ENCODE assay signal across 9 mouse cellular contexts in the genomic region with DNA sequence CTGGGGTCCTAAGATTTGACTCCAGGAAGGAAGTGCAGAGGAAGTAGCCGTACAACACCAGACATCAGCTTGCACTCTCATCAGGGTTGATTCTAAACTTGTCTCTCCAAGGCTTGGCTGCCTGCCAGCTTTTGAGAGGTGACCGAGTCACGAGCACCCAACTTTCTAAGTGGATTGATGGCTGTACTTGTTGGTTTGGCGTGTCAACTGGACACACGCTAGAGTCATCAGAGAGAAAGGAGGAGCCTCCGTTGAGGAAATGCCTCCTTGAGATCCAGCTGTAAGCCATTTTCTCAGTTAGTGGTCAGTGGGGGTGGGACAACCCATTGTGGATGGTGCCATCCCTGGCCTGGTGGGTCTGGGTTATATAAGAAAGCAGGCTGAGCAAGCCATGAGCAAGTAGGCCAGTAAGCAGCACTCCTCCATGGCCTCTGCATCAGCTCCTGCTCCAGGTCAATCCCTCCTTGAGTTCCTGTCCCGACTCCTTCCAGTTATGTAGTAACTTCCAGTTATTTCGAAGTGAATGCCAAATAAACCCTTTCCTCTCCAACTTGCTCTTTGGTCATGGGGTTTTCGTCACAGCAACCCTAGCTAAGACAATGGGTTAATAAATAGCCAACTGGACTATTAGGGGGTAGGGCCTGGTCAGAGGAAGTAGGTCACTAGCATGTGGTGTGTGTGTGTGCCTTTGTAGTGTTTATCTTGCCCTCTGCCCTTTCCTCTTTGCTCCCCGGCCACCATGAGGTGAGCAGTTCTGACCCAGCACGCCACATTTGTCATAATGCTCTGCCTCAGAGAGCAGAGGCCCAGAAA. TPM values are rescaled to one million over a fixed set of nuclear protein-coding genes. Genes with fewer than 3 reads are reported as not detected.
DNase-seq lines count a peak whose midpoint lies in the region; ATAC-seq and TF ChIP-seq lines count a peak whose summit lies in the region.
"Had no signal": no experiment of that assay in that cellular context is flagged by ENCODE, and none has a peak within 500 bp of the region (broad histone marks: within the 10 kb centered on the region; RNA-seq: fewer than 3 reads in every experiment).

No protein-coding gene starts in this region.

- H3K27ac ChIP-seq in intestine, embryonic 15.5 days, result peak overlapping the region; percentile 56
- no peak overlapping the region for H3K27ac ChIP-seq in liver, embryonic 14.5 days
- no peak overlapping the region for H3K27ac ChIP-seq in midbrain, embryonic 13.5 days
- H3K27ac ChIP-seq in forebrain, postnatal 0 days (ENCODE audit: low read depth, low read length), result no peak overlapping the region
- H3K27ac ChIP-seq: neural tube, embryonic 15.5 days had no signal

- DNase-seq in cerebellum, postnatal 10 days, result peak; percentile 43 to 45
- no peak for DNase-seq in cerebellum, postnatal 4 days (ENCODE audit: low spot score in 2 of 2)
- DNase-seq in MN1 (ENCODE audit: low spot score), result peak; percentile 48
- DNase-seq in liver, embryonic 14.5 days (ENCODE audit: low read depth in 3 of 3, low spot score in 3 of 3), result peak in 1 of 3 experiments; percentile 31
- no peak for DNase-seq in forebrain, postnatal 0 days

- no peaks in the 10 kb centered on the region for H3K27me3 ChIP-seq in intestine, embryonic 15.5 days (replicated peaks)
- H3K27me3 ChIP-seq in liver, embryonic 14.5 days (ENCODE audit: control insufficient read depth, insufficient read depth, low read length), result no peaks in the 10 kb centered on the region
- H3K27me3 ChIP-seq in midbrain, embryonic 13.5 days, result no peaks in the 10 kb centered on the region
- no peaks in the 10 kb centered on the region for H3K27me3 ChIP-seq in forebrain, postnatal 0 days (ENCODE audit: insufficient read depth, low read length)
- H3K27me3 ChIP-seq: neural tube, embryonic 15.5 days had no signal

- H3K9me3 ChIP-seq in intestine, embryonic 15.5 days, result no peaks in the 10 kb centered on the region
- H3K9me3 ChIP-seq in liver, embryonic 14.5 days (ENCODE audit: control insufficient read depth, low read length), result no peaks in the 10 kb centered on the region
- H3K9me3 ChIP-seq in midbrain, embryonic 13.5 days, result no peaks in the 10 kb centered on the region
- no peaks in the 10 kb centered on the region for H3K9me3 ChIP-seq in forebrain, postnatal 0 days (ENCODE audit: low read length)
- H3K9me3 ChIP-seq: neural tube, embryonic 15.5 days had no signal

- peak; percentile 66 for ATAC-seq in intestine, embryonic 15.5 days
- ATAC-seq in liver, embryonic 14.5 days (ENCODE audit: insufficient read depth), result peak; percentile 76
- no peak for ATAC-seq in midbrain, embryonic 13.5 days
- no peak for ATAC-seq in forebrain, postnatal 0 days
- ATAC-seq in megakaryocyte-erythroid progenitor cell, adult 5-6 weeks (replicated peaks; ENCODE audit: low FRiP score, low TSS enrichment, poor library complexity, severe bottlenecking), result no peak

- H3K4me3 ChIP-seq in intestine, embryonic 15.5 days (replicated peaks), result no peak overlapping the region
- no peak overlapping the region for H3K4me3 ChIP-seq in liver, embryonic 14.5 days (ENCODE audit: insufficient read depth in 1 of 2, low read depth in 2 of 2, low read length in 2 of 2)
- H3K4me3 ChIP-seq in midbrain, embryonic 13.5 days (replicated peaks), result no peak overlapping the region
- no peak overlapping the region for H3K4me3 ChIP-seq in forebrain, postnatal 0 days (ENCODE audit: low read depth, low read length)
- H3K4me3 ChIP-seq: neural tube, embryonic 15.5 days had no signal

- no peak for TF ChIP-seq EP300 in liver, embryonic 14.5 days (IDR thresholded peaks at IDR 0.05; ENCODE audit: low read depth)

- no peak overlapping the region for H3K4me2 ChIP-seq in intestine, embryonic 15.5 days (replicated peaks)
- H3K4me2 ChIP-seq in liver, embryonic 14.5 days (ENCODE audit: low read depth), result no peak overlapping the region
- no peak overlapping the region for H3K4me2 ChIP-seq in midbrain, embryonic 13.5 days (replicated peaks)
- H3K4me2 ChIP-seq in forebrain, postnatal 0 days (ENCODE audit: low read depth), result no peak overlapping the region
- H3K4me2 ChIP-seq: neural tube, embryonic 15.5 days had no signal

- no peak overlapping the region for H3K9ac ChIP-seq in intestine, embryonic 15.5 days
- no peak overlapping the region for H3K9ac ChIP-seq in liver, embryonic 14.5 days (replicated peaks)
- H3K9ac ChIP-seq in midbrain, embryonic 13.5 days (replicated peaks), result no peak overlapping the region
- no peak overlapping the region for H3K9ac ChIP-seq in forebrain, postnatal 0 days
- H3K9ac ChIP-seq: neural tube, embryonic 15.5 days had no signal

- H3K4me1 ChIP-seq in intestine, embryonic 15.5 days (replicated peaks), result peaks cover 24% of the 10 kb centered on the region
- peaks cover 6 to 42% of the 10 kb centered on the region in 2 experiments for H3K4me1 ChIP-seq in liver, embryonic 14.5 days (replicated peaks; ENCODE audit: control insufficient read depth in 2 of 2, insufficient read depth in 2 of 2, low read length in 1 of 2)
- no peaks in the 10 kb centered on the region for H3K4me1 ChIP-seq in midbrain, embryonic 13.5 days (replicated peaks)
- H3K4me1 ChIP-seq in forebrain, postnatal 0 days (ENCODE audit: insufficient read depth), result no peaks in the 10 kb centered on the region
- H3K4me1 ChIP-seq: neural tube, embryonic 15.5 days had no signal

- no peaks in the 10 kb centered on the region for H3K36me3 ChIP-seq in intestine, embryonic 15.5 days
- no peaks in the 10 kb centered on the region for H3K36me3 ChIP-seq in liver, embryonic 14.5 days (replicated peaks; ENCODE audit: control insufficient read depth, insufficient read depth, low read depth)
- no peaks in the 10 kb centered on the region for H3K36me3 ChIP-seq in midbrain, embryonic 13.5 days
- no peaks in the 10 kb centered on the region for H3K36me3 ChIP-seq in forebrain, postnatal 0 days (ENCODE audit: insufficient read depth)
- H3K36me3 ChIP-seq: neural tube, embryonic 15.5 days had no signal

- TF ChIP-seq CTCF in liver, embryonic 14.5 days (IDR thresholded peaks at IDR 0.05; ENCODE audit: low read depth), result no peak
- TF ChIP-seq CTCF in forebrain, postnatal 0 days (IDR thresholded peaks at IDR 0.05; ENCODE audit: low read depth), result no peak

- 38% methylated on average over 11 of the region's 11 CpGs for WGBS in intestine, embryonic 15.5 days
- 48% methylated on average over 11 of the region's 11 CpGs for WGBS in liver, embryonic 14.5 days (ENCODE audit: insufficient replicate concordance)
- 84% methylated on average over 11 of the region's 11 CpGs for WGBS in midbrain, embryonic 13.5 days
- 84% methylated on average over 11 of the region's 11 CpGs for WGBS in forebrain, postnatal 0 days

RNA-seq across cellular contexts. Expression of gene Cd9, which starts 21.1 kb away (rescaled TPM):
- 160 and 171 TPM in 2 replicates for polyA plus RNA-seq in intestine, embryonic 15.5 days (2015; fragmentation: Nextera tagmentation; extraction: Ambion mirVana)
- polyA plus RNA-seq in liver, embryonic 14.5 days (2012; rRNA removed), result 52.5 and 62.6 TPM in 2 replicates
- polyA plus RNA-seq in liver, embryonic 14.5 days (2014; fragmentation: Nextera tagmentation; extraction: Ambion mirVana), result 96.8 and 105 TPM in 2 replicates
- polyA plus RNA-seq in midbrain, embryonic 13.5 days (2015; fragmentation: Nextera tagmentation; extraction: Ambion mirVana), result 33.0 and 36.0 TPM in 2 replicates
- total RNA-seq in forebrain, postnatal 0 days (2014; rRNA removed), result 41.2 and 57.4 TPM in 2 replicates
- polyA plus RNA-seq in forebrain, postnatal 0 days (2015; fragmentation: Nextera tagmentation; extraction: Ambion mirVana), result 125 and 140 TPM in 2 replicates
- total RNA-seq in megakaryocyte-erythroid progenitor cell, adult 5-6 weeks (2014; fragmentation: Nextera tagmentation), result 9.5 and 11.8 TPM in 2 replicates
- 34.1 and 40.0 TPM in 2 replicates for total RNA-seq in megakaryocyte-erythroid progenitor cell, adult 5-6 weeks (2017)

RNA-seq across cellular contexts. Expression of gene Vwf, which starts 30.9 kb away (rescaled TPM):
- 12.0 and 12.7 TPM in 2 replicates for polyA plus RNA-seq in intestine, embryonic 15.5 days (2015; fragmentation: Nextera tagmentation; extraction: Ambion mirVana)
- 5.4 and 9.0 TPM in 2 replicates for polyA plus RNA-seq in liver, embryonic 14.5 days (2012; rRNA removed)
- polyA plus RNA-seq in liver, embryonic 14.5 days (2014; fragmentation: Nextera tagmentation; extraction: Ambion mirVana), result 11.1 and 14.9 TPM in 2 replicates
- 6.2 and 8.4 TPM in 2 replicates for polyA plus RNA-seq in midbrain, embryonic 13.5 days (2015; fragmentation: Nextera tagmentation; extraction: Ambion mirVana)
- total RNA-seq in forebrain, postnatal 0 days (2014; rRNA removed), result 21.2 and 30.0 TPM in 2 replicates
- polyA plus RNA-seq in forebrain, postnatal 0 days (2015; fragmentation: Nextera tagmentation; extraction: Ambion mirVana), result 8.9 and 13.1 TPM in 2 replicates
- 11.0 and 14.9 TPM in 2 replicates for total RNA-seq in megakaryocyte-erythroid progenitor cell, adult 5-6 weeks (2014; fragmentation: Nextera tagmentation)
- 5.5 and 9.3 TPM in 2 replicates for total RNA-seq in megakaryocyte-erythroid progenitor cell, adult 5-6 weeks (2017)

Comparison
In these comparisons a context has a peak if more than half of its experiments do, and no peak if none do; other contexts are left out.
1. DNase-seq: peak in cerebellum, postnatal 10 days (2 of 2) and MN1 (single experiment); none in cerebellum, postnatal 4 days (0 of 2) and forebrain, postnatal 0 days (single experiment).
2. ATAC-seq: peak in intestine, embryonic 15.5 days (single experiment) and liver, embryonic 14.5 days (single experiment); none in midbrain, embryonic 13.5 days (single experiment), forebrain, postnatal 0 days (single experiment) and megakaryocyte-erythroid progenitor cell, adult 5-6 weeks (single experiment).